Mouse (Mus musculus) small intestine, adult 2 months (tissue): ENCODE data around the gene Rapgef3.

ENCODE experiments used
- CTCF ChIP-seq: fragments of 200-500 bp; IDR thresholded peaks from 2 replicates; pipeline ENCODE4 v1.5.1; 2012; ENCODE audit warnings: low read depth, mild to moderate bottlenecking, control low read depth, inconsistent platforms, low read length, moderate library complexity, mixed read lengths; ENCODE audit not compliant: insufficient replicate concordance, insufficient read length; ENCODE audit errors: extremely low read depth
- POLR2A ChIP-seq: fragments of 200-500 bp; IDR thresholded peaks from 2 replicates; pipeline ENCODE4 v1.6.1; 2012; ENCODE audit warnings: low read depth, mild to moderate bottlenecking, control low read depth, inconsistent platforms, low read length, moderate library complexity

DNA sequence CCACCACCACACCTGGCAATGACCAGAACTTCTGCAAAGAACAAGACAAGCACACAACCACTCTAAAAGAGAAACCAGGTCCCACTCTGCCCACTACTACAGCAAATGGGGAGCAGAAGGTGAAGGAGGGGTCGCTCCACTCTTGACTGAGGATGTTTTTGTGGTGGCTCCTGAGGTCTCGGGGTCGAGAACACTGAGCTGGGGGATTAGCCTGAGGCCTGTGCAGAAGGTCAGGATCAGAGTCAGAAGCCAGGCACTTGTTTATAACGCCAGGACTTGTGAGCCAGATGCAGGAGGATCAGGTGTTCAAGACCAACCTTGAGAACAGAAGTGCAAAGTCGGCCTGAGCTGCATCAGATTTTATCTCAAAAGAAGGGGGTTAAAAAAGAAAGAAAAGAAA lies 40.3 kb downstream of the Rapgef3 start:
- no peak for TF ChIP-seq POLR2A
- TF ChIP-seq CTCF, result no peak
